9 mouse cellular contexts compared by ENCODE assay signal in the genomic region with DNA sequence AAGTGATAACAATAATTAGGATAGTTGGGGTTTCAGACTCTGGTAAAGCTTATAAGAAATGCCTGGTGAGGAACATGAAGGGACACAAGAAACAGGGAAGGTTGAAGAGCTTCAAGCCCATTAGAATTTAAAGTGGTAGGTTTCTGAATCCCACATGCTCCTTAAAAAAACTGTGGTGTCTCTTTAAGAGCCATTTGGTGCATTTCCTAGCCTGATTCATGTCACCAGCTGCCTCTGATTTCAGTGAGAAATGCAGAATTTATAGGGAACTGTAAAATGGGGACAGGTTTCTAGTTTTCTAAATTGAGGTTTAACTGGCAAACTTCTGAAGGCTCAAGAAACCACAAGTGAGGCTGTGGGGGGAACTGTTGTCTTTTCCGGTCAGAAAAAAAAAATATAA. TPM values are rescaled to one million over a fixed set of nuclear protein-coding genes. Genes with fewer than 3 reads are reported as not detected.
DNase-seq lines count a peak whose midpoint lies in the region; ATAC-seq and TF ChIP-seq lines count a peak whose summit lies in the region.
"Had no signal": no experiment of that assay in that cellular context is flagged by ENCODE, and none has a peak within 500 bp of the region (broad histone marks: within the 10 kb centered on the region; RNA-seq: fewer than 3 reads in every experiment).

No protein-coding gene starts in this region.

- H3K9me3 ChIP-seq in E14TG2a.4 (ENCODE audit: low read length), result no peaks in the 10 kb centered on the region
- no peaks in the 10 kb centered on the region for H3K9me3 ChIP-seq in heart, postnatal 0 days (replicated peaks; ENCODE audit: control insufficient read depth, low read length)
- H3K9me3 ChIP-seq in liver, embryonic 15.5 days (replicated peaks), result no peaks in the 10 kb centered on the region

- intact Hi-C loops in heart, adult 2 months (cut with DNase I), result no loop called here
- intact Hi-C loops in heart, postnatal 10 days (cut with DNase I), result no loop called here

- no peak for TF ChIP-seq CTCF in heart, adult 2 months (IDR thresholded peaks at IDR 0.05)
- no peak for TF ChIP-seq CTCF in E14TG2a.4 (conservative IDR thresholded peaks at IDR 0.05; ENCODE audit: low read length)
- TF ChIP-seq CTCF in heart, postnatal 0 days (IDR thresholded peaks at IDR 0.05; ENCODE audit: low read depth), result no peak
- no peak for TF ChIP-seq CTCF in cerebellum, adult 2 months (IDR thresholded peaks at IDR 0.05; ENCODE audit: borderline replicate concordance, insufficient read depth, low read depth, low read length)

- no peak for DNase-seq in heart, adult 2 months
- no peak for DNase-seq in heart, postnatal 10 days
- no peak for DNase-seq in heart, postnatal 0 days (ENCODE audit: low spot score)
- no peak for DNase-seq in cerebellum, adult 9-11 months
- no peak for DNase-seq in ovary, postnatal 10 days (ENCODE audit: low spot score)
- no peak for DNase-seq in cerebellum, adult 2 months
- DNase-seq: lung, adult 2 months had no signal

- no peak for TF ChIP-seq POLR2A in heart, adult 2 months (IDR thresholded peaks at IDR 0.05; ENCODE audit: insufficient read depth, low read depth, low read length)
- no peak for TF ChIP-seq POLR2A in cerebellum, adult 2 months (IDR thresholded peaks at IDR 0.05; ENCODE audit: borderline replicate concordance, insufficient read depth, low read length)

- peak overlapping the region; percentile 42; the same call in 1 of the 2 replicates for H3K4me3 ChIP-seq in heart, adult 2 months
- H3K4me3 ChIP-seq in E14TG2a.4 (replicated peaks; ENCODE audit: low read length), result peak overlapping the region; percentile 60; the same call in 1 of the 2 replicates
- H3K4me3 ChIP-seq in heart, postnatal 0 days (ENCODE audit: low read depth, low read length), result peak overlapping the region; percentile 43
- peak overlapping the region; percentile 52 for H3K4me3 ChIP-seq in liver, embryonic 15.5 days (replicated peaks)
- H3K4me3 ChIP-seq in cerebellum, adult 2 months (replicated peaks; ENCODE audit: insufficient read depth, low read depth, low read length), result no peak overlapping the region

- H3K4me1 ChIP-seq in heart, adult 2 months (ENCODE audit: control insufficient read depth, insufficient read depth, low read length), result peaks cover 11% of the 10 kb centered on the region
- peaks cover 28% of the 10 kb centered on the region for H3K4me1 ChIP-seq in E14TG2a.4 (replicated peaks; ENCODE audit: low read depth, low read length)
- H3K4me1 ChIP-seq in heart, postnatal 0 days (ENCODE audit: control insufficient read depth, insufficient read depth), result peaks cover 22% of the 10 kb centered on the region
- peaks cover 22% of the 10 kb centered on the region for H3K4me1 ChIP-seq in liver, embryonic 15.5 days (replicated peaks)
- H3K4me1 ChIP-seq in cerebellum, adult 2 months (ENCODE audit: control insufficient read depth, insufficient read depth, low read length), result no peaks in the 10 kb centered on the region; the same call in 1 of the 2 replicates

- no peaks in the 10 kb centered on the region for H3K27me3 ChIP-seq in heart, adult 2 months (ENCODE audit: control insufficient read depth, insufficient read depth, low read length)
- H3K27me3 ChIP-seq in E14TG2a.4 (ENCODE audit: insufficient read depth, low read length), result peaks cover 47% of the 10 kb centered on the region
- no peaks in the 10 kb centered on the region for H3K27me3 ChIP-seq in heart, postnatal 0 days (ENCODE audit: control insufficient read depth, insufficient read depth, low read length)
- H3K27me3 ChIP-seq in liver, embryonic 15.5 days, result 0 out of 2 replicates have a peak, but pooled peaks cover 3% of the 10 kb centered on the region
- no peaks in the 10 kb centered on the region; the same call in 1 of the 2 replicates for H3K27me3 ChIP-seq in cerebellum, adult 2 months (ENCODE audit: control insufficient read depth, insufficient read depth, low read length)

- peak overlapping the region; percentile 68 for H3K9ac ChIP-seq in heart, adult 2 months (ENCODE audit: low read depth, low read length)
- peak overlapping the region; percentile 27 for H3K9ac ChIP-seq in heart, postnatal 0 days (replicated peaks; ENCODE audit: low read depth, low read length)
- H3K9ac ChIP-seq in liver, embryonic 15.5 days, result no peak overlapping the region

- H3K36me3 ChIP-seq in heart, adult 2 months (ENCODE audit: control insufficient read depth, insufficient read depth, low read length), result no peaks in the 10 kb centered on the region
- H3K36me3 ChIP-seq in E14TG2a.4 (ENCODE audit: insufficient read depth, low read length), result no peaks in the 10 kb centered on the region
- no peaks in the 10 kb centered on the region for H3K36me3 ChIP-seq in heart, postnatal 0 days (replicated peaks; ENCODE audit: control insufficient read depth, insufficient read depth, low read length)
- no peaks in the 10 kb centered on the region for H3K36me3 ChIP-seq in liver, embryonic 15.5 days (replicated peaks)

- TF ChIP-seq EP300 in heart, adult 2 months (IDR thresholded peaks at IDR 0.05; ENCODE audit: insufficient read depth, low read depth, low read length), result no peak
- no peak for TF ChIP-seq EP300 in heart, postnatal 0 days (IDR thresholded peaks at IDR 0.05; ENCODE audit: low read depth)

- H3K4me2 ChIP-seq in heart, postnatal 0 days (ENCODE audit: low read depth, low read length), result peak overlapping the region; percentile 64
- H3K4me2 ChIP-seq in liver, embryonic 15.5 days, result peak overlapping the region; percentile 43

- H3K79me2 ChIP-seq in heart, adult 2 months (replicated peaks; ENCODE audit: control insufficient read depth, insufficient read depth, low read length), result no peaks in the 10 kb centered on the region

- 21% methylated on average over 1 of the region's 1 CpGs for WGBS in heart, adult 2 months
- WGBS in heart, postnatal 0 days, result 12% methylated on average over 1 of the region's 1 CpGs
- WGBS in liver, embryonic 15.5 days (ENCODE audit: insufficient replicate concordance), result 0% methylated on average over 1 of the region's 1 CpGs
- WGBS in cerebellum, adult 2 months, result 30% methylated on average over 1 of the region's 1 CpGs

- ATAC-seq in heart, postnatal 0 days (ENCODE audit: insufficient read depth, low read depth), result no peak
- ATAC-seq in liver, embryonic 15.5 days (ENCODE audit: insufficient read depth), result no peak

- peak overlapping the region; percentile 67 for H3K27ac ChIP-seq in heart, adult 2 months
- H3K27ac ChIP-seq in heart, postnatal 0 days (ENCODE audit: low read depth), result peak overlapping the region; percentile 71
- peak overlapping the region; percentile 75; the same call in 1 of the 2 replicates for H3K27ac ChIP-seq in liver, embryonic 15.5 days (replicated peaks)
- H3K27ac ChIP-seq in cerebellum, adult 2 months (ENCODE audit: insufficient read depth, low read length), result no peak overlapping the region

RNA-seq across cellular contexts. Expression of a gene that starts 0.3 kb away (rescaled TPM):
- 1 to 10 TPM; 4.5 to 4.8 TPM for total RNA-seq in heart, adult 2 months (2021)
- polyA plus RNA-seq in heart, adult 2 months (2012; rRNA removed), result 10.4 and 11.0 TPM in 2 replicates
- 1 to 10 TPM; 1.7 to 2.1 TPM for total RNA-seq in heart, postnatal 10 days (2021)
- total RNA-seq in heart, postnatal 0 days (2014; rRNA removed; ENCODE audit: low replicate concordance), result 9.8 and 42.1 TPM in 2 replicates
- 12.7 and 16.9 TPM in 2 replicates for polyA plus RNA-seq in heart, postnatal 0 days (2015; fragmentation: Nextera tagmentation; extraction: Ambion mirVana)
- polyA plus RNA-seq in liver, embryonic 15.5 days (2015; fragmentation: Nextera tagmentation; extraction: Ambion mirVana), result 6.3 and 9.9 TPM in 2 replicates
- polyA plus RNA-seq in cerebellum, adult 2 months (2012; rRNA removed), result 4.4 TPM in 2 replicates

RNA-seq across cellular contexts. Expression of a gene that starts 0.8 kb away (rescaled TPM):
- total RNA-seq in heart, adult 2 months (2021), result 10 to 100 TPM; 15.4 to 15.8 TPM
- 10.3 and 15.8 TPM in 2 replicates for polyA plus RNA-seq in heart, adult 2 months (2012; rRNA removed)
- 10 to 100 TPM; 24.5 TPM for total RNA-seq in heart, postnatal 10 days (2021)
- total RNA-seq in heart, postnatal 0 days (2014; rRNA removed; ENCODE audit: low replicate concordance), result 9.8 and 20.1 TPM in 2 replicates
- polyA plus RNA-seq in heart, postnatal 0 days (2015; fragmentation: Nextera tagmentation; extraction: Ambion mirVana), result 6.6 and 7.7 TPM in 2 replicates
- polyA plus RNA-seq in liver, embryonic 15.5 days (2015; fragmentation: Nextera tagmentation; extraction: Ambion mirVana), result 21.7 and 24.9 TPM in 2 replicates
- polyA plus RNA-seq in cerebellum, adult 2 months (2012; rRNA removed), result 13.3 and 13.7 TPM in 2 replicates
